Mouse (Mus musculus) layer of hippocampus, adult 2 months (tissue): ENCODE results near the gene Ptcra. TPM values are rescaled to one million over a fixed set of nuclear protein-coding genes. Genes with fewer than 3 reads are reported as not detected.

Experiments
- DNase-seq, 2 experiments: peaks; one replicate each; pipeline ENCODE4 v3.0.0; 2022; ENCODE audit warnings: low spot score in 2 of 2
- H3K27ac ChIP-seq: fragments of 200-600 bp; 2 replicates; pipeline ENCODE4 v1.8.1; 2022
- H3K4me3 ChIP-seq: fragments of 200-600 bp; 2 replicates; pipeline ENCODE4 v1.8.1; 2022; ENCODE audit warnings: mild to moderate bottlenecking
- CTCF ChIP-seq: fragments of 200-600 bp; conservative IDR thresholded peaks from 2 replicates; pipeline ENCODE4 v1.8.1; 2022; ENCODE audit warnings: antibody characterized with exemption, mild to moderate bottlenecking, moderate library complexity
- total RNA-seq, 2 experiments: library from RNA; stranded (reverse); gene quantifications; 2 replicates each; pipeline ENCODE4 v1.2.3; 2021

Gene Ptcra
- total RNA-seq, 2 experiments from 2014 or later = not detected

GRCm38 (mm10) chr17:46728496-46728895, 35.0 kb downstream of the Ptcra start:
- Histone ChIP-seq H3K4me3 (no peak overlapping the region), H3K27ac (no peak overlapping the region)
- no peak for TF ChIP-seq CTCF
- no peak for DNase-seq

GRCm38 (mm10) chr17:46728021-46728420, 35.5 kb downstream of the Ptcra start:
- Histone ChIP-seq H3K4me3 (no peak overlapping the region), H3K27ac (no peak overlapping the region)
- no peak for DNase-seq
- peak; percentile 70 for TF ChIP-seq CTCF

- Histone ChIP-seq H3K27ac (no peak overlapping the region), H3K4me3 (no peak overlapping the region)
- no peak for DNase-seq
- no peak for TF ChIP-seq CTCF
Observed at GRCm38 (mm10) chr17:46727271-46727670, 36.2 kb downstream of the Ptcra start.

- no peak for DNase-seq
- H3K27ac ChIP-seq = no peak overlapping the region
- TF ChIP-seq CTCF = no peak; the same call in 1 of the 2 replicates
- no peak overlapping the region for H3K4me3 ChIP-seq
Observed at GRCm38 (mm10) chr17:46725731-46726645, 37.5 kb downstream of the Ptcra start.

DNA sequence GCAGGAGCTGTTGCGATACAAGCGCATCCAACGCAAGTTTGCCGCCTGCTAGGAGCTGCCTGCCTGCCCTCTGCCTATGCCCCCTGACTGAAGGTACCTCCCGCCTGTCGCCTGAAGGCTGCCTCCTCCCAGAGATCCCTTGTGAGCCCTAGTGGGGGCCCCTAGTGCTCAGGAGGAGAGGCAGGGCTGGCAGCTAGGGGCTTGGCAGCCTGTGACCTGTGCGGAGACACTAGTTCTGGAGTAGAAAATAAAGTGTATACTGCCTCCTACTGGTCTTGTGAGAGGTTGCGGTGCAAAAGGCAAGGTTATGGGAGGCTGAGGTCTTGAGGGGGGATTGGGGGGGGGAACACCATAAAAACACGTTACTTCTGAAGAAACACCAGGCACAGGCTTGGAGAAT, 38.2 kb downstream of the Ptcra start:
- no peak for DNase-seq
- peak; percentile 71 for TF ChIP-seq CTCF
- Histone ChIP-seq H3K4me3 (no peak overlapping the region), H3K27ac (no peak overlapping the region)

DNA sequence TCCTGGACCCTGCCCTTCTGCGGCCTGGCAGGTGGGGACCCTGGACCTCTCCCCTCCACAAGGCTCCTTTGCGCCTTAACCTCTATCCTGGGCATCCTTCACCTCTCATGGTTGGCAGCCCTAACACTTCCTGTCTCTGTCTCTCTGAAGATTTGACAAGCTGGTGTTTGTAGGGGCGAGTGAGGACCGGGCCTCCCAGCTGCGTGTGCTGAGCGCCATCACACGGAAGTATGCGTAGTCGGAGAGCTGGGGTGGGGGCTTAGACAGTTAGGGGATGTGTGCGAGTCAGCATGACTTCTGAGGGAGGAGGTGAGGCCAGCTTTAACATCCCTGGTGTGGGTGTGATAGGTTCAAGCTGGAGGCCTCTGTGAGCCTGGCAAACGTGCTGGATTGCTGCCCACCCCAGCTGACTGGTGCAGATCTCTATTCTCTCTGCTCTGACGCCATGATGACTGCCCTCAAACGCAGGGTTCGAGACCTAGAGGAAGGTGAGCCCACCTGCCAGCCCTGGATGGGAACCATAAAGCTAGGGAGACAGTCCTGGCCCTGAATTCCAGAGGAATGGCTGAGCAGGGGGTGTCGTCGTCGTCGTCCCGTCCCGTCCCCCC, 38.9 kb downstream of the Ptcra start:
- DNase-seq = no peak
- Histone ChIP-seq H3K4me3 (no peak overlapping the region), H3K27ac (no peak overlapping the region)
- no peak for TF ChIP-seq CTCF

DNA sequence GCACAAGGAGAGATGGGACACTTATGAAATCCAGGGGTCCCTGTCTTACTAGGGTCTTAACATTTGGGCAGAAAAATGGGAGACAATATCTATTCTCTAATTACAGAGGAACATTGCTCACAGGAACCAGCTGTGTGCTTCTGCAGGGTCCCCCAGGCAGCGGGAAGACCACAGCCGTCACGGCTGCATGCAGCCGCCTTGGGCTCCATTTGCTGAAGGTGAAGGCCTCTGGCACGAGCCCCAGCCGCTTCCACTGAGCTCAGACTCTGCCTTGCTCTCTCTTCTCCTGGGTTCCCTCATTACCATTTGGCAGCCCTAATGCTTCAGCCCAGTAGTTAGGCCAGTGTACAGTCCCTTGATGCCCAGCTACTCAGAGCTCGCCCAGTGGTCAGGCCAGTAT, 42.4 kb downstream of the Ptcra start:
- no peak overlapping the region for H3K27ac ChIP-seq
- TF ChIP-seq CTCF = no peak

GRCm38 (mm10) chr17:46714756-46715481, 48.6 kb downstream of the Ptcra start:
- DNase-seq = no peak

More for the DNA sequence above, 42.4 kb downstream of the Ptcra start:
- no peak for DNase-seq
- H3K4me3 ChIP-seq = no peak overlapping the region

DNA sequence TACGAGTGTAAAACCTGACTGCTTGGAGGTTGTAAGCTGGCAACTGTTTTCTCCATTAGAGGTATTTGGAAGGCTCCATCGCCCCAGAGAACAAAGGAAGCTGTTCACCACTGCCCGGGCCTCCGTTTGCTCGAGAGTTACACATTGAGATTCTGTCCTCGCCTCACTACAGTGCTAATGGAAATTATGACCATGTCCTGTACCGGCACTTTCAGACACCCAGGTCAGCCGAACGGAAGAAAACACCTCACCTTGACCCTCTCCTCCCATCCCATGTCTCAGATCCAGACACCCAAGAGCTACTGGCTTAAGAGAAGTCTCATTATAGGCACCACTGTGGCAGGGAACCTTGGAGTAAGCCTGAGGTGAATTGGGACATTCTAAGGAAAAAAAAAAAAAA, 49.7 kb downstream of the Ptcra start:
- H3K27ac ChIP-seq = no peak overlapping the region
- no peak overlapping the region for H3K4me3 ChIP-seq
- DNase-seq = no peak
- no peak for TF ChIP-seq CTCF

More at GRCm38 (mm10) chr17:46714756-46715481, 48.6 kb downstream of the Ptcra start:
- TF ChIP-seq CTCF = peak; percentile 74
- H3K4me3 ChIP-seq = no peak overlapping the region
- no peak overlapping the region for H3K27ac ChIP-seq

DNA sequence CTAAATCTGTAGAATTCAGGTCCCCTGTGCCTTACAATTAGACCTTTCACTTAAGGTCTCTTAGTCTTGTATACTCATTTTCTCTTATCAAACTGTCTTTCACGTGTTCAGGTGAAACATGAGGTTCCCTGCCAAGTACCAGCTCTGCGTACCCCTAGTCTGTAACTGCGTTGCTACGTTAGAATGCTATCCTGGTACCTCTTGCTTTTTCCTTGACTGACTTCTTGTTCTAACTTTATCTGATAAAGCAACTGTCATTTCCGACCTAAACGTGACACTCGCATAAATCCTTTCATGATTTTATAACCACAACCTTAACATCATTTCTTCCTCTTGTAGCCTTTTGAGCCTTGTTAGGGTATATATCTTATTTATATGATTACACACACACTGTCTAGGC, 51.1 kb downstream of the Ptcra start:
- H3K4me3 ChIP-seq = peak overlapping the region; percentile 85
- peak overlapping the region; percentile 86; the same call in 1 of the 2 replicates for H3K27ac ChIP-seq
- no peak for DNase-seq
- TF ChIP-seq CTCF = no peak

- no peak for DNase-seq
- H3K4me3 ChIP-seq = peak overlapping the region; percentile 85
- peak overlapping the region; percentile 86 for H3K27ac ChIP-seq
- TF ChIP-seq CTCF = no peak
Observed at GRCm38 (mm10) chr17:46711612-46712271, 51.8 kb downstream of the Ptcra start.

DNA sequence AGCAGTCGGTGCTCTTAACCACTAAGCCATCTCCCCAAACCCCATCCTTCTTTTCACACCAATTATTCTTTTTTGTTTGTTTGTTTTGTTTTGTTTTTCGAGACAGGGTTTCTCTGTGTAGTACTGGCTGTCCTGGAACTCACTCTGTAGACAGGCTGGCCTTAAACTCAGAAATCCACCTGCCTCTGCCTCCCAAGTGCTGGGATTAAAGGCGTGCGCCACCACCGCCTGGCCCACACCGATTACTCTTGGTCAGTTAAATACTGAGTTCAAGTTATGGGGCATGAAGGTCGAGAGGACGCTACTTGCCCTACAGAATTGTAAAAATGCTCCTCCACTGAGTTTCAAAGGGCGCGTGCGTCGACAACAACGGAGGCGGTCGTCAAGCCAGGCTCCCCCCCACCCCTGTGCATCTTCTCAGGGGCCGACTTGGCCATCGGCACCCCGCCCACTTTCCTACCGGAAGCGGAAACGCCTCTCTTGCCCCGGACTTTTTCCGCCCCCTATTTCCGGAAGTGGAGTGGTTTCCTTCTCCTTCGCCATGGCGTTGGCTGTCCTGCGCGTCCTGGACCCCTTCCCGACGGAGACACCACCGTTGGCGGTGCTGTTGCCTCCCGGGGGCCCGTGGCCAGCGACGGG, 52.4 kb downstream of the Ptcra start, which contains the start of gene Pex6:
Gene Pex6, plus strand, starts transcription at position 505 of the 639 bp plus-strand sequence.
- Histone ChIP-seq H3K27ac (peak within 1 kb of the TSS; percentile 86), H3K4me3 (peak within 1 kb of the TSS; percentile 85)
- TF ChIP-seq CTCF = no peak
- DNase-seq = peak; percentile 93 to 94
